Mouse (Mus musculus) NIH3T3 (cell line): Measurements from ENCODE around the gene Gm12216.
"Not testable (repeated sequence)": the region's sequence is repeated elsewhere in the genome, so short reads cannot be mapped to it uniquely, and the experiment has no call there.

Source experiments
- DNase-seq: peaks from one replicate; pipeline ENCODE4 v3.0.0-alpha.2; 2012; ENCODE audit warnings: low read depth

Gm12216 gene

GRCm38 (mm10) chr11:53858761-53859580 lies at the start of gene Gm12216:
Gene Gm12216, minus strand, starts transcription at chr11:53859256.
- DNase-seq: peak; percentile 48

- DNase-seq: no peak
Observed at GRCm38 (mm10) chr11:53908686-53909085, 49.6 kb upstream of the Gm12216 start.

DNA sequence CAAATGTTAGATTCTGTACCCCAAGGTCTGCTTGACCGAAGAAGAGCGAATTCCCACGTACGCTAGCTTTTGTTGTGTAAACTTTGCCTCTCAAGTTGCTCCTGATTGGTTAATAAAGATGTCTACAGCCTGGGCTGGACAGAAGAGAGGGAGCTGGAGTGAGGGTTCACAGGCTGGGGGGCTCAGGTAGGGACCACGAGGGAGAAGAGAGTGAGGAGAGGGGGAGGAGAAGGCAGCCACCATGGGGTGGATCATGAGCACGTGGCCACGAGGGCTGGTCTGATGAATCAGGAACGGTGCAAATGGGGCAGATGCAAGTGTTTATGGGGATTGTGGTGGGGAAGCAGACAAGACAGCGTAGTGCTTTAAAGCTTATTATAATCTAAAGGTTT lies 45.5 kb upstream of the Gm12216 start:
- no peak for DNase-seq

DNA sequence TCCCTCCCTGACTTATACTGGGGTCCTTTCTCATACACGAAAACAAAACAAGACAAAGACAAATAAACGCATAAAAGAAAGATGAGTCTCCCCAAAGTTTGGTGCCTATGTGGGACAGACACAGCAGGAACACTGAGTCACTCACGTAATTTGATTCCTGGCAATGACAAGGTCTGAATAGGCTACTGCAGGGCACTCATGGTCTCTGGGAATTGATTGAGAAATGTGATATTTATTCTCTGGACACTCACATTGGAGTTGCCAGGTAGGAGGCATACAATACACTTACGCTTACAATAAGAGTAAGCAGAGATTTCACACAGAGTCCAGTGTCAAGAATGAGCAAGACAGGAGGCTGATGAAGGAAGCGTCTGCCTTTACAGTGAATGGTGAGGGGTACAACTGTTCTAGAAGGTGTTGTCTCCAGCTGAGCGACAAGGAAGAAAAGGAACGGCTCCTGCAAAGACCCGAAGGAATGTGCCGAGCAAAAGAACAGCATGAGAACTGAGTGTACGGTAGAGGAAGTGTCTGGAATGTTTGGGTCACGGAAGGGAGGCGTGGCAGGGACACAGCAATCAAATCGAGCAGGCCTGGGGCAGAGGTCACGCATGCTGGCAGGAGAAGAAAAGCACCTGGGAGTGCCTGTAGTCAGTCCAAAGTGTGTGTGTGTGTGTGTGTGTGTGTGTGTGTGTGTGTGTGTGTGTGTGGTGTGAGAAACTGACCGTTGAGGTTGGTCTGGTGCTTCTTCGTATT lies 44.9 kb upstream of the Gm12216 start:
- no peak for DNase-seq

- DNase-seq: no peak
Observed at GRCm38 (mm10) chr11:53902741-53903140, 43.7 kb upstream of the Gm12216 start.

DNA sequence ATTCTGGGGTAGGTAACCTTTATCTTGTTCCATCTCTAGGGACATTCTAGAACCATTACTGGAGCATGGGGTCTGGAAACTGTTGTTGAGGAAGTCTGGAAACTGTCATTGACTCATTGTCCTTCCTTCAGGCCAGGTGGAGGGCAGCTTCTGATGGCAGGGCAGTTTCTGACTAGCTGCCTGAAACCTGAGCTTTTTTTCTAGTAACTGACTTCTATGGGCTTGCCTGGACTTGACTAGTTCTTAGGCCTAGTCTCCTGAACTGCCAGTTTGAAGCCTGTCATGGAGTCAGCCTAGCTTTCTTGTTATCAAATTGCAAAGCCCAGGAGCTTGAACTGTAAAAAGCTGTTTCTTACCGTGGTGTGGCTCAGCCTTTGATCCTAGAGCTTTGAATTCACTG lies 41.9 kb upstream of the Gm12216 start:
- DNase-seq: no peak

DNA sequence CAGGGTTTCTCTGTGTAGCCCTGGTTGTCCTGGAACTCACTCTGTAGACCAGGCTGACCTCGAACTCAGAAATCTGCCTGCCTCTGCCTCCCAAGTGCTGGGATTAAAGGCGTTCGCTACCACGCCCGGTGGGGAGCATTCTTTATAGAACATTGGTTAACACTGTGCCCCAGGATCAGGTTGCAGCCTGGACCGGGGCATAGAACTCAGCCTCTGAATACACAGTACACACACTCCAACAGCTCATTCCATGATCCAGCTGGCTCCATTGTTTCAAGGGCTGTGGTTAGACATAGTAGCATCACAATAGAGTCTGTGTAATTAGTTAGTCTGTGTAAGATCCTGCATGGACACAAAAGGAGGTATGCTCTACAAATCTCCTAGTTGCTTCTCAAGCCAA lies 40.9 kb upstream of the Gm12216 start:
- no peak for DNase-seq

DNA sequence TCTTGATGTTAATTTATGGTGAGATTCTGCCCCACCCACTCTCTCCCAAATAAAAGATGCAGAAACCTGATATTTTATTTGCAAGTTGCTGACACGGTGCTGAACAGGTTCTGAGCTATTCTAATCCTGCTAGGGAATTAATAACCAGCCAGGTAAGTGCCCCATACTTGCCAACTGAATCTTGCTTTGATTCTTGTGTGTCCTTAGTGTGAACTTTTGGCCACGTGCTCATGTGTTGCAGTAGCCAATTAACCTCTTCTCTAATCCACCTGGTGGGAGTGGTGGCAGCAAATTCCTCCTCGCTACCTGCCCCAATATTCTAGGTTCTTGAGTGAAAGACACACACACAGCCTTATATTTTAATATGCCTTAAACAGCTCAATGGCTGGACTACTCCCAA lies 39.9 kb upstream of the Gm12216 start:
- no peak for DNase-seq

DNA sequence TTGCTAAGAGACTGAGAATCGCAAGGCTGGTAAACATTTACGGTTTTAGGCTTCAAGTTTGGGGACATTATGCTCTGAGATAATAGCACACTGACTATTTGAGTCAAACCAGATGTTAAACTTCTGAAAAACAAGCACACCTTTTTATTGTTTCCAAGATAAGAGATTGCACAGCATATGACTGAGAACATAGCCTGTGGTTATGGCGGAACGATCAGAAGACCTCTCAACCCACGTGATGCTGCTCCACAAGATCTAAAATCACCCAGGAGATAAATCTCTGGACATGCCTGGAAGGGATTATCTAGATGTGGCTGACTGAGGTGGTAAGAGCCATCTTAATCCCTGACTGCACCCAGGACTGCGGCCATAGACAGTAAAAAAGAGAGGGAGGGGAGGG lies 37.9 kb upstream of the Gm12216 start:
- DNase-seq: no peak

- no peak for DNase-seq
Observed at GRCm38 (mm10) chr11:53893451-53893850, 34.4 kb upstream of the Gm12216 start.

DNA sequence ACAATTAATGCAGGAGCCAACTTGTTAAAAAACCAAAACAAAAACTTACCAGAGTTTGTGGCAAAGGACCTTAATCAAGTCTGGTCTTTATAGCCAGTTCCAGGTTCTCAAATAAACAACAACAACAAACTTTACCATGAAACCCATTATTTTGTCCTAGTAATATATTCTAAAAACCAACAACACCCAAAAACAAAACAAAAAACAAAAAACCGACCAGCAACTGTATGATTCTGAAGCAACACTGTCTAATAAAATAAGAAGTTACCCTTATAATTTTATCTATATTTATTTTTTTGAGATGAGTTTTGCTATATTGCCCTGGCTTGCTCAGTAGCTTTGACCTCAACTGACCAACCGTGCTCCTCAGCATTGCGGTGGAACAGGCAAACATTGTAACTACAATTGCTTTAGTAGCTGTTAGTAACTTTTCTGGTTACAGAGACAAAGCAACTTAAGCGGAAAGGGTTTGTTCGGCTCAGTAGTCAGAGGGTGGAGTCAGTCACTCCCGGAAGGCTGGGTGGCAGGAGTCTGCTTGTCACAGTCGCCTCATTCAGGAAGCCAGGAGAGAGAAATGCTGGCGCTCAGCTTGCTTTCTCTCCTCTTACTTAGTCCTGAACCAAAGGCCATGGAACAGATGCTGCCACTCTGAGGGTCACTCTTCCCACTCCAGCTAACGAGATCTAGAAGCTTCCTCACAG lies 33.8 kb upstream of the Gm12216 start:
- DNase-seq: no peak

DNA sequence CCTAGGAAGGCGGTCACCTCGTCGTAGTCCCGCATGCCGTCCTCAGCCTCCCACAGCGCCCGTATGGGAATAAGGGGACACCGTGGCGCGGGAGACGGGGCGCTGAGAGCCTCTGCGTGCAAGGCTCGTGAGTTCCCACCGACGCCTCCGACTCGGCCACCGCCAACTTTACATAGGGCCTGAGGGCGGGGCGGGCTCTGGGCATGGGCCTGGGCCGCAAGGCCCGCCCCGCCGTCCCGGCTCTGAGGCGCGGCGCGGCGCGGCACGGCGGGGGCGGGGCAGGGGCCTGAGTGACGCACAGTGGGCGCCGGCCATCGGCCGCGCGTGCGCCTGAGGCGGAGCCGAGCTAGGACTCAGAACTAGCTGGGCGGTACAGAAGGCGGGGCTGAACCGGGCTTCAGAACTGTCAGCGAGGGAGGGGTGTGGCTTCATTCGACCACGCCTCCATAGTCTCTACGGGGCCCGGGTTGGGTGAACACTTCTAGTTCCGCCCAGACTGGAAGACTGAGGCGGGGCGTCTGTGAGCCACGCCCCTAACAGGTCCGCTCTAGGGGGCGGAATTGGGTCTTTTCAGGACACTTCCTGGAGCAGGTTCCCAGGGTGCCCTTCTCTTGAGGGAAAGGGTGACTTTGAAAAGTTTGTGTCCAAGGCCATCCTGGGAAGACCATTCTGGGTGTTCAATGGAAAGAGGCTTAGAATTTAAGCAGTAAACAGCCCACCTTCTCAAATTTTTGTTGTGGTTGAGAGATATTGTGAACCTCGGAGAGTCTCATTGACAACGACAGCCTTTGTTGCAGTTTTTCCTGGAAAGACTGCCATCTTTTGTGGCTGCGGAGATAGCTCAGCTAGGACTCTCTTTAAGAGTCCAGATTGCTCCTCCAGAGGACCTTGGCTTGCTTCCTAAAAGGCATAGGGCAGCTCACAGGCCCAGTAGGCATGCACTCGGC lies 32.7 kb upstream of the Gm12216 start, which contains the start of gene Slc22a5:
Gene Slc22a5, minus strand, starts transcription at position 156 of the 947 bp plus-strand sequence.
- peak; percentile 99 for DNase-seq

- DNase-seq: no peak
Observed at GRCm38 (mm10) chr11:53890906-53891504, 31.9 kb upstream of the Gm12216 start.

DNA sequence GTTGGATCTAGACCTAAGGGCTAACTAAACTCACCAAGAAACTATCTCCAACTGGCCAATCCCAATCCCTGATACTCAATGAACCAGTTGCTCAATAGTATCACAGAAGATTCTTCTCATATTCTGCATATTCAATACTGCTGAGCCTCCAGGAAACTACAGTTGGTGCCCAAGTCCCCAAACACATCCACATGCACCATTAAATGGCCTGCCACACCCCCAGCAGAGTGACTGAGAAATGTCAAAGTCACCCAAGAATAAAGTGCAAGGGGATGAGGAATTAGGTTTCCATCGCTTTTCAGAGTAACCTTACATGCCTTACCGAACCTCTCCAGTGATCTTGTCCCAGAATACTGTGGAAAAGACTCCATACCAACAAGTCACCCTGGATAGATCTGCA lies 31.2 kb upstream of the Gm12216 start:
- no peak for DNase-seq

GRCm38 (mm10) chr11:53889091-53889645 lies 30.1 kb upstream of the Gm12216 start:
- peak; percentile 65 for DNase-seq

- DNase-seq: peak; percentile 28
Observed at GRCm38 (mm10) chr11:53888242-53888641, 29.2 kb upstream of the Gm12216 start.

GRCm38 (mm10) chr11:53883287-53883686 lies 24.2 kb upstream of the Gm12216 start:
- peak; percentile 29 for DNase-seq

GRCm38 (mm10) chr11:53878096-53878495 lies 19.0 kb upstream of the Gm12216 start:
- not testable (repeated sequence) for DNase-seq

GRCm38 (mm10) chr11:53876488-53876887 lies 17.4 kb upstream of the Gm12216 start:
- no peak for DNase-seq

DNA sequence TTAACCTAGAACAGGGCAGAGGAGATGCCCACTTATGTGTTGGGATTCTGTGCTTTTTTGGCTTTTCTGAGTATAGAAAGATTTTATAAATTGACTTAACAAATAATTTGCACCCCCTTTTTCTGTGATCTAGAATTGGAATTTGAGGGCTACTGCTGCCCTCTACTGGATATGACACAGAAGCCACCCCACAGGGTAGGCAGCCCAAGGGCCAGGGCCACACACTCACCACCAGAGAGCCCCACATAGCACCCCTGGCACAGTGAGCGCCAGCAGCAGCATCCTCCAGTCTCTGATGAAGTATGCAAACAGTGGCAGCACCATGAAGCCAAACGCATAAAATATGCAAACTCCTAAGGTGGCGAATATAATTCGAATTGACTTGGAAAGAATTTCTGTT lies 15.7 kb upstream of the Gm12216 start:
- DNase-seq: peak; percentile 50
